Comparison of ENCODE assay signal across 11 mouse cellular contexts in genomic region chr9:55083154-55083913, GRCm38 (mm10). TPM values are rescaled to one million over a fixed set of nuclear protein-coding genes. Genes with fewer than 3 reads are reported as not detected.
DNase-seq lines count a peak whose midpoint lies in the region; ATAC-seq lines count a peak whose summit lies in the region.
"Had no signal": no experiment of that assay in that cellular context is flagged by ENCODE, and none has a peak within 500 bp of the region (broad histone marks: within the 10 kb centered on the region; RNA-seq: fewer than 3 reads in every experiment).

No protein-coding gene starts in this region.

- H3K4me3 ChIP-seq in forebrain, embryonic 13.5 days = no peak overlapping the region

- H3K9ac ChIP-seq in forebrain, embryonic 13.5 days = no peak overlapping the region

- H3K4me2 ChIP-seq in forebrain, embryonic 13.5 days = no peak overlapping the region; the same call in 1 of the 2 replicates

- WGBS in forebrain, embryonic 13.5 days = 8% methylated on average over 7 of the region's 7 CpGs

- no peaks in the 10 kb centered on the region for H3K27me3 ChIP-seq in forebrain, embryonic 13.5 days

- H3K4me1 ChIP-seq in forebrain, embryonic 13.5 days = peaks cover 21% of the 10 kb centered on the region

- peak overlapping the region; percentile 37 for H3K27ac ChIP-seq in forebrain, embryonic 13.5 days
- H3K27ac ChIP-seq: kidney, postnatal 0 days; macrophage had no signal

- no peaks in the 10 kb centered on the region for H3K36me3 ChIP-seq in forebrain, embryonic 13.5 days (ENCODE audit: poor library complexity, severe bottlenecking)

- peak; percentile 96 for ATAC-seq in forebrain, embryonic 13.5 days

- no peaks in the 10 kb centered on the region for H3K9me3 ChIP-seq in forebrain, embryonic 13.5 days (replicated peaks)

- peak; percentile 39 for DNase-seq in testis, postnatal 14 days (ENCODE audit: low spot score)
- DNase-seq in testis, postnatal 10 days (ENCODE audit: low spot score) = no peak
- DNase-seq in mesoderm, embryonic 11.5 days (ENCODE audit: low read depth, low spot score) = peak; percentile 73
- peak; percentile 95 for DNase-seq in retina, postnatal 1 day
- no peak for DNase-seq in urinary bladder, postnatal 36 days (ENCODE audit: low spot score in 2 of 2)
- no peak for DNase-seq in lung, postnatal 25 days (ENCODE audit: low spot score)
- no peak for DNase-seq in T-cell, adult 2 months (ENCODE audit: low spot score)
- DNase-seq: liver had no signal

RNA-seq across cellular contexts. Expression of gene Chrnb4, which starts 34.8 kb away (rescaled TPM):
- polyA plus RNA-seq in forebrain, embryonic 13.5 days (2015; fragmentation: Nextera tagmentation; extraction: Ambion mirVana) = 0.35 and 0.62 TPM in 2 replicates
- polyA plus RNA-seq: macrophage had no signal

RNA-seq across cellular contexts. Expression of gene Chrna3, which starts 57.0 kb away (rescaled TPM):
- polyA plus RNA-seq in forebrain, embryonic 13.5 days (2015; fragmentation: Nextera tagmentation; extraction: Ambion mirVana) = 4.5 and 5.6 TPM in 2 replicates
- polyA plus RNA-seq: macrophage had no signal

Comparison
In these comparisons a context has a peak if more than half of its experiments do, and no peak if none do; other contexts are left out.
1. DNase-seq: peak in testis, postnatal 14 days (single experiment), mesoderm, embryonic 11.5 days (single experiment) and retina, postnatal 1 day (single experiment); none in testis, postnatal 10 days (single experiment), urinary bladder, postnatal 36 days (0 of 2), lung, postnatal 25 days (single experiment) and T-cell, adult 2 months (single experiment).